Mouse (Mus musculus) midbrain, embryonic 10.5 days (tissue): ENCODE measurements around the gene Gm12184. TPM values are rescaled to one million over a fixed set of nuclear protein-coding genes. Genes with fewer than 3 reads are reported as not detected.

Experiments
- DNase-seq: peaks from one replicate; pipeline ENCODE4 v3.0.0-alpha.2; 2017; ENCODE audit warnings: low spot score
- H3K27ac ChIP-seq: fragments of 300-500 bp; sonication (generic); replicated peaks from 2 replicates; pipeline ENCODE4 v1.5.1; 2016; ENCODE audit warnings: mild to moderate bottlenecking
- H3K27me3 ChIP-seq: fragments of 300-500 bp; sonication (generic); 2 replicates; pipeline ENCODE4 v1.6.1; 2016; ENCODE audit warnings: low read depth, mild to moderate bottlenecking; ENCODE audit not compliant: poor library complexity, severe bottlenecking
- H3K36me3 ChIP-seq: fragments of 300-500 bp; sonication (generic); 2 replicates; pipeline ENCODE4 v1.6.1; 2016; ENCODE audit warnings: mild to moderate bottlenecking, moderate library complexity
- H3K4me1 ChIP-seq: fragments of 300-500 bp; sonication (generic); 2 replicates; pipeline ENCODE4 v1.6.1; 2016
- H3K4me3 ChIP-seq: fragments of 300-500 bp; sonication (generic); 2 replicates; pipeline ENCODE4 v1.5.1; 2016; ENCODE audit warnings: mild to moderate bottlenecking, moderate library complexity
- H3K9me3 ChIP-seq: fragments of 300-500 bp; sonication (generic); replicated peaks from 2 replicates; pipeline ENCODE4 v1.6.1; 2016; ENCODE audit warnings: mild to moderate bottlenecking
- WGBS: fragments of 180-500 bp; shearing (Covaris S2); methylation state at CpG from one replicate; pipeline ENCODE4 v1.1.7; 2016; 5-methylcytosine and 5-hydroxymethylcytosine counted together
- polyA plus RNA-seq: library from polyadenylated mRNA; unstranded; fragments of >200 nt; fragmentation: Nextera tagmentation; extraction: Ambion mirVana; gene quantifications from 2 replicates; pipeline ENCODE4 v1.2.1, GENCODE M21; 2016

Gene Gm12184
- polyA plus RNA-seq, 1 experiment from 2014 or later: 2.1 TPM

GRCm38 (mm10) chr11:48788311-48789089 is 38.0 kb downstream of the Gm12184 start:
- WGBS: 9% methylated on average over 16 of the region's 16 CpGs

GRCm38 (mm10) chr11:48787455-48788211 is 38.8 kb downstream of the Gm12184 start:
- Histone ChIP-seq H3K27ac (peak overlapping the region; percentile 72; the same call in 1 of the 2 replicates), H3K27me3 (no peaks in the 10 kb centered on the region), H3K4me1 (peaks cover 14% of the 10 kb centered on the region), H3K9me3 (no peaks in the 10 kb centered on the region), H3K36me3 (no peaks in the 10 kb centered on the region), H3K4me3 (peak overlapping the region; percentile 55)
- 57% methylated on average over 10 of the region's 10 CpGs for WGBS
- peak; percentile 45 for DNase-seq

More at GRCm38 (mm10) chr11:48788311-48789089, 38.0 kb downstream of the Gm12184 start:
- DNase-seq: peak; percentile 71
- Histone ChIP-seq H3K4me1 (peaks cover 14% of the 10 kb centered on the region), H3K4me3 (peak overlapping the region; percentile 55), H3K27ac (peak overlapping the region; percentile 72), H3K36me3 (no peaks in the 10 kb centered on the region), H3K27me3 (no peaks in the 10 kb centered on the region), H3K9me3 (no peaks in the 10 kb centered on the region)

DNA sequence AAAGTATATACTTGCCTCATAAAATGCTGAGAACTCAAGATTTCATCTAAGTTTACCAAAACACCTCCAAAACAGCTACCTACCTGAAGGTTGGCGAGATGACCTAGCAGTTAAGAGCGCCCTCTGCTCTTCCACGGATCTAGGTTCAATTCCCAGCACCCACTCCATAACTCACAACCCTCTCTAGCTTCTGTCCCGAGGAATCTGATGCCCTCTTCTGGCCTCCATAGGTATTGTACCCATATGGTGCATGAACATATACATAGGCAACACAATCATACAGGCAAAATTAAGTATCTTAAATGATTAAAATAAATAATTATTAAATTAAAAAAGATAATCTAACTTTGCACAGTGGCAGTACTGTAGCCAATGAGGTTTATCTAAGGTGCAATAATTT is 44.2 kb downstream of the Gm12184 start:
- H3K4me3 ChIP-seq: no peak overlapping the region
- DNase-seq: no peak
- H3K36me3 ChIP-seq: no peaks in the 10 kb centered on the region
- H3K9me3 ChIP-seq: no peaks in the 10 kb centered on the region
- H3K27ac ChIP-seq: no peak overlapping the region
- H3K27me3 ChIP-seq: no peaks in the 10 kb centered on the region
- no peaks in the 10 kb centered on the region for H3K4me1 ChIP-seq
- 90% methylated on average over 4 of the region's 4 CpGs for WGBS

DNA sequence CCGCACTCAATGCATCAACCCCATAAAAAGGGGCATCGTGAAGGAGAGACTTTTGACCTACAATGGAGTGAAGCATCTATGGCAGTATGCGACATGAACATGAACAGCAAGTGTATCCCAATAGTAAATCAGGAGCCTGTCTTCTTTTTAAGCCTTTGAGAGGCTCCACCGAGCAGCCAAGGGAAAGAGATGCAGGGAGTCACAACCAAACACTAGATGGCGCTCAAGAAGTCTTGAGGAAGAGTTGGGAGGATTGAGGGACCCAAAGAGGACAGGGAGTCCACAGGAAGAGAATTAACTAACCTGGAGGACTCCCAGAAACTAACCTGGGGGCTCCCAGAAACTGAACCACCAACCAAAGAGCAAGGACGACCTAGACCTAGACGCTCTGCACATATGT is 47.0 kb downstream of the Gm12184 start:
- no peaks in the 10 kb centered on the region for H3K9me3 ChIP-seq
- 32% methylated on average over 7 of the region's 7 CpGs for WGBS
- H3K4me3 ChIP-seq: no peak overlapping the region
- H3K36me3 ChIP-seq: no peaks in the 10 kb centered on the region
- no peak for DNase-seq
- H3K27ac ChIP-seq: no peak overlapping the region
- no peaks in the 10 kb centered on the region for H3K27me3 ChIP-seq
- peaks cover 2% of the 10 kb centered on the region for H3K4me1 ChIP-seq

DNA sequence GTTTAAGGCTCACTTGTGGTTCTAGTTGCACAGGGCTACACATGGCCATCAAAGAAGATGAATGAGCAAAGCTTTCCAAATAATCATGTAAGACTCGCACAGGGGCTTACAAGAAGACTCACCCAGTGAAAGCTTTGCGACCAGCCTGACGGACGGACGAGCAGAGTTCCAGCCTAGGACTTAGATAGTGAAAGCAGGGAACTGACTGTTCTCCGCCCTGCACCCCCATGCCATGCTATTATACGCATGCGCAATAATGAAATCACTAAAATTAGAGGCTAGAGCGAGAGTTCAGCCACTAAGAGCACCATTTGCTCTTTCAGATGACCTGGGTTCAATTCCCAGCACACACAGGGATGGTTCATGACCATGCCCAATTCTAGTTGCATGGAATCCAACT is 49.2 kb downstream of the Gm12184 start:
- Histone ChIP-seq H3K36me3 (no peaks in the 10 kb centered on the region), H3K27me3 (no peaks in the 10 kb centered on the region), H3K27ac (no peak overlapping the region), H3K4me1 (peaks cover 6% of the 10 kb centered on the region), H3K4me3 (no peak overlapping the region), H3K9me3 (no peaks in the 10 kb centered on the region)
- 92% methylated on average over 9 of the region's 9 CpGs for WGBS
- no peak for DNase-seq

GRCm38 (mm10) chr11:48776664-48777063 is 49.8 kb downstream of the Gm12184 start:
- Histone ChIP-seq H3K27ac (no peak overlapping the region), H3K27me3 (no peaks in the 10 kb centered on the region), H3K4me1 (peaks cover 6% of the 10 kb centered on the region), H3K4me3 (no peak overlapping the region), H3K9me3 (no peaks in the 10 kb centered on the region), H3K36me3 (no peaks in the 10 kb centered on the region)
- WGBS: 51% methylated on average over 9 of the region's 9 CpGs
- DNase-seq: no peak

- peak; percentile 53 for DNase-seq
- peaks cover 6% of the 10 kb centered on the region for H3K4me1 ChIP-seq
- no peaks in the 10 kb centered on the region for H3K27me3 ChIP-seq
- no peak overlapping the region for H3K4me3 ChIP-seq
- WGBS: 8% methylated on average over 7 of the region's 7 CpGs
- no peaks in the 10 kb centered on the region for H3K9me3 ChIP-seq
- H3K36me3 ChIP-seq: no peaks in the 10 kb centered on the region
- no peak overlapping the region for H3K27ac ChIP-seq
These were observed 51.0 kb downstream of the Gm12184 start for GRCm38 (mm10) chr11:48775483-48775882.

Other genes with a start within 250 kb of the Gm12184 start
- 659 and 788 TPM in 2 replicates for gene Rack1, start 26.3 kb downstream of the Gm12184 start, polyA plus RNA-seq
- gene Trim41, start 9.3 kb downstream of the Gm12184 start, polyA plus RNA-seq: 4.7 and 5.3 TPM in 2 replicates
- 0.32 and 0.99 TPM in 2 replicates for gene Trim7, start 515 bp downstream of the Gm12184 start, polyA plus RNA-seq
- 1.2 and 1.6 TPM in 2 replicates for gene Irgm1, start 45.0 kb upstream of the Gm12184 start, polyA plus RNA-seq
- gene Gm5431, start 75.6 kb upstream of the Gm12184 start, polyA plus RNA-seq: 0.07 and 0.16 TPM in 2 replicates
- gene Psme2b, start 119.5 kb upstream of the Gm12184 start, polyA plus RNA-seq: 2.1 and 2.6 TPM in 2 replicates
- not detected in 2 replicates for gene Olfr56, start 152.2 kb upstream of the Gm12184 start, polyA plus RNA-seq
- 0.28 and 0.34 TPM in 2 replicates for gene 9930111J21Rik1, start 152.7 kb upstream of the Gm12184 start, polyA plus RNA-seq
- not detected in 2 replicates for gene Gm12185, start 165.6 kb upstream of the Gm12184 start, polyA plus RNA-seq
- gene Tgtp1, start 167.5 kb upstream of the Gm12184 start, polyA plus RNA-seq: not detected in 2 replicates
- 0.17 and 0.21 TPM in 2 replicates for gene 9930111J21Rik2, start 224.6 kb upstream of the Gm12184 start, polyA plus RNA-seq
- gene Tgtp2, start 237.6 kb upstream of the Gm12184 start, polyA plus RNA-seq: not detected in 2 replicates
- 0.14 and 0.25 TPM in 2 replicates for gene Ifi47, start 249.9 kb upstream of the Gm12184 start, polyA plus RNA-seq